Mouse (Mus musculus) forebrain, postnatal 0 days (tissue): Measurements from ENCODE around the gene Pou2f1. TPM values are rescaled to one million over a fixed set of nuclear protein-coding genes. Genes with fewer than 3 reads are reported as not detected.
A peak's percentile ranks its signal among the peaks of the same experiment; 100 is the strongest.

Source experiments
- ATAC-seq: fragments of 200-750 bp; cut with Nextera tagmentation; 2 replicates; pipeline ENCODE4 v1.8.0; 2017; ENCODE audit warnings: mild to moderate bottlenecking, moderate library complexity
- DNase-seq: peaks from one replicate; pipeline ENCODE4 v3.0.0-alpha.2; 2015
- H3K27ac ChIP-seq: fragments of 300-500 bp; sonication (generic); 2 replicates; pipeline ENCODE4 v1.5.1; 2014; ENCODE audit warnings: low read depth, mild to moderate bottlenecking, antibody characterized with exemption, low read length, moderate library complexity, mixed read lengths
- H3K27me3 ChIP-seq: fragments of 300-500 bp; sonication (generic); 2 replicates; pipeline ENCODE4 v1.6.1; 2014; ENCODE audit warnings: mild to moderate bottlenecking, low read length, mixed read lengths; ENCODE audit not compliant: insufficient read depth
- H3K36me3 ChIP-seq: fragments of 300-500 bp; sonication (generic); 2 replicates; pipeline ENCODE4 v1.6.1; 2014; ENCODE audit warnings: mild to moderate bottlenecking, moderate library complexity; ENCODE audit not compliant: insufficient read depth
- H3K4me1 ChIP-seq: fragments of 300-500 bp; sonication (generic); 2 replicates; pipeline ENCODE4 v1.6.1; 2014; ENCODE audit warnings: antibody characterized with exemption; ENCODE audit not compliant: insufficient read depth
- H3K4me2 ChIP-seq: fragments of 300-500 bp; sonication (generic); 2 replicates; pipeline ENCODE4 v1.6.1; 2014; ENCODE audit warnings: low read depth, mild to moderate bottlenecking, moderate library complexity
- H3K4me3 ChIP-seq: fragments of 300-500 bp; sonication (generic); 2 replicates; pipeline ENCODE4 v1.5.1; 2014; ENCODE audit warnings: low read depth, low read length, mixed read lengths
- H3K9ac ChIP-seq: fragments of 300-500 bp; sonication (generic); 2 replicates; pipeline ENCODE4 v1.6.1; 2014; ENCODE audit warnings: mild to moderate bottlenecking
- H3K9me3 ChIP-seq: fragments of 300-500 bp; sonication (generic); 2 replicates; pipeline ENCODE4 v1.6.1; 2016; ENCODE audit warnings: low read length
- CTCF ChIP-seq: sonication (generic); IDR thresholded peaks from 2 replicates; pipeline ENCODE4 v1.5.1; 2016; ENCODE audit warnings: antibody characterized with exemption, control low read depth, low read depth
- WGBS: fragments of 180-500 bp; shearing (Covaris S2); extraction: QIAGEN DNeasy Blood & Tissue Kit; methylation state at CpG from one replicate; pipeline ENCODE4 v1.1.7; 2014; 5-methylcytosine and 5-hydroxymethylcytosine counted together
- polyA plus RNA-seq: library from polyadenylated mRNA; unstranded; fragments of >200 nt; fragmentation: Nextera tagmentation; extraction: Ambion mirVana; gene quantifications from 2 replicates; pipeline ENCODE4 v1.2.1, GENCODE M21; 2015
- total RNA-seq: library from RNA; depleted of rRNA; stranded (reverse); fragments of >200 nt; gene quantifications from 2 replicates; pipeline ENCODE4 v1.2.3, GENCODE M21; 2014

Gene Pou2f1
- total and polyA plus RNA-seq, 2 experiments from 2014 or later: 16.7 to 22.2 TPM

DNA sequence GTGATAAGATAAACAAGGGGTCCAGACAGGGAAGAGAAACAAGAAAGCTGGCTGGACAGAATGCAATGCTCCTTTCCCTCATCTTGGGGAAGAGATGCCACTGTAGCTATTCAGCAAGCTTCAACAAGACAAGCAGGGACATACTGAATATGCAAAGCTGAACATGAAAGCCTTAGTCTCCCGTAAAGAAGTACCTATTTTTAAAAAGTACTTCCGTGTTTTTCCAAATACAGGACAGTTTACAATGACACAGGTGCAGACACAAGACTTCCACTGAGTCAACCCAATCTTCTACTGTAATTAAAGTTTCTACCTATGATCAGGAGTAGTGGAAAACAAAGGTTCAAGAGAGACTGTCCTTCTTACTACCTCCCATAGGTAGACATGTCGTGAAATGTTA is 72.0 kb downstream of the Pou2f1 start:
- WGBS: 76% methylated on average over 3 of the region's 3 CpGs
- Histone ChIP-seq H3K9me3 (no peaks in the 10 kb centered on the region), H3K4me3 (no peak overlapping the region), H3K27me3 (no peaks in the 10 kb centered on the region), H3K4me1 (0 out of 2 replicates have a peak, but pooled peaks cover 4% of the 10 kb centered on the region), H3K36me3 (no peaks in the 10 kb centered on the region), H3K4me2 (no peak overlapping the region), H3K27ac (no peak overlapping the region), H3K9ac (no peak overlapping the region)
- ATAC-seq: no peak
- DNase-seq: no peak
- no peak for TF ChIP-seq CTCF

DNA sequence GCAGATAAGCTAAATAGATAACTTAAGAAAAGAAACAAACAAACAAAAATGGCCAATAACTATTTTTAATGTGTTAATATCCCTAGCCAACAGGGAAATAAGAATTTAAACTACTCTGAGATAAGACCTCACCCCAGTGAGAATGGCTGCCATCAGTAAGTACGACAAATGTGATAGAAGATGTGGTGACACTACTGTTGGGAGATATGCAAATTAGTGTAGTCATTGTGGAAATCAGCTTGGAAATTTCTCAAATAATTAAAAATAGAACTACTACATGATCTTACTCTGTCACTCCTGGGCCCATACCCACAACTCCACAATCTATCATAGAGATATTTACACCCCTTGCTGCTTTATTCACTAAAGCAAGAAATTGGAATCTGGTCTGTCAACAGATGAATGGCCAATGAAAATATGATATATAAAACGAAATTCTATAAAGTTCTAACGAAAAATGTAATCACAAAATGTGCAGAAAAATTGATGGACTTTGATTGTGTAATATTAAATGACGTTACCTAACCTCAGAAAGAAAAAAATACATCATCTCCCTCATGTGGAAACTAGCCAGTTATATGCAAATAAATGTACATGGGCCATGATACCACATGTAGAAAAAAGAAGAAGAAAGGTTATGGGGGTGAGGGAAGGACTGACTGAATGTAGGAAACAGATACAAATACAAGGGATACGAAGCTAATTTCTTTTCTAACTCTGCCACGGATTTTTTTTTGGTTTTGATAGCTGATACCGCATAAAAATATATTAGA is 74.8 kb downstream of the Pou2f1 start:
- WGBS: 82% methylated on average over 7 of the region's 7 CpGs
- no peak for ATAC-seq
- Histone ChIP-seq H3K4me1 (no peaks in the 10 kb centered on the region), H3K9ac (no peak overlapping the region), H3K27me3 (no peaks in the 10 kb centered on the region), H3K4me2 (no peak overlapping the region), H3K9me3 (no peaks in the 10 kb centered on the region), H3K27ac (no peak overlapping the region), H3K36me3 (no peaks in the 10 kb centered on the region), H3K4me3 (no peak overlapping the region)
- DNase-seq: no peak
- no peak for TF ChIP-seq CTCF

DNA sequence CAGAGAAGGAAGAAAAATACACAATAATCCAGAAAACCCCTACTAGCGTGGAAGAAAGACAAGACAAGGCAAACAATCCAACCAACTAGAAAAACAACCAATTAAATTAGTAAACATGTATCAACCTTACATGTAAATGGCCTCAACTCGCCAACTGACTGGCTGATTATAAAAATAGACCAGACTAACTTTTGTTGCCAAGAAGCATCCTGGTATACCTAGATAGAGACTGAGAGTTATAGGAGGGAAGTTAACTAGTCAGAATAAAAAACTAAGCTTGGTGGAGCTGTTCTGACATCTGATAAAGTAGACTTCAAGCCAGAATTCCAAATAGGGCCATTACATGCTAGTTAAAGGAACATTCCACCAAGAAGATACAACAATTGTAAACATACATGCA is 77.3 kb downstream of the Pou2f1 start:
- no peak overlapping the region for H3K9ac ChIP-seq
- H3K27me3 ChIP-seq: no peaks in the 10 kb centered on the region
- DNase-seq: no peak
- no peaks in the 10 kb centered on the region for H3K9me3 ChIP-seq
- no peak for TF ChIP-seq CTCF
- no peak overlapping the region for H3K4me2 ChIP-seq
- 83% methylated on average over 2 of the region's 2 CpGs for WGBS
- no peak overlapping the region for H3K4me3 ChIP-seq
- no peaks in the 10 kb centered on the region for H3K4me1 ChIP-seq
- no peak overlapping the region for H3K27ac ChIP-seq
- ATAC-seq: no peak
- H3K36me3 ChIP-seq: no peaks in the 10 kb centered on the region

DNA sequence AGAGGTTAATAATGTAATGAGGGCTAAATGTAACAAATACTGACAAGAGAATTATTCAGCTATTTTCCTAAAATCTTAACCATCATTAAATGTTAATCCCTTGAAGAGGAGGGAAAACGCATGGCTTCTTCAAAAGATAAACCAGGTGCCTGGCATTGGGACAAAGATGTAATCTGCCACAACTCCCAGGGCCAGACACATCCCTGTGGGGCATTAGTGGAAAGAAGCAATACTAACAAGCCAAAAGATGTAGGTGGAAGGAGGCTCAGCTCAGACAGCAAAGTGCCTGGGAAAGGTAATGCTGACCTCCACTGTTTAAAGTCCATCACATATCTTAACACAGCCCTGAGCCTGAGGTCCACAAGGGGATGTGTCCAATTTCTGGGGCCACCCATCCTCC is 80.0 kb downstream of the Pou2f1 start:
- 68% methylated on average over 1 of the region's 1 CpGs for WGBS
- ATAC-seq (no peak), DNase-seq (no peak)
- H3K36me3 ChIP-seq: no peaks in the 10 kb centered on the region
- H3K9me3 ChIP-seq: no peaks in the 10 kb centered on the region
- H3K4me1 ChIP-seq: 0 out of 2 replicates have a peak, but pooled peaks cover 4% of the 10 kb centered on the region
- no peak overlapping the region for H3K27ac ChIP-seq
- H3K9ac ChIP-seq: no peak overlapping the region
- no peaks in the 10 kb centered on the region for H3K27me3 ChIP-seq
- no peak overlapping the region for H3K4me3 ChIP-seq
- TF ChIP-seq CTCF: no peak
- H3K4me2 ChIP-seq: no peak overlapping the region

DNA sequence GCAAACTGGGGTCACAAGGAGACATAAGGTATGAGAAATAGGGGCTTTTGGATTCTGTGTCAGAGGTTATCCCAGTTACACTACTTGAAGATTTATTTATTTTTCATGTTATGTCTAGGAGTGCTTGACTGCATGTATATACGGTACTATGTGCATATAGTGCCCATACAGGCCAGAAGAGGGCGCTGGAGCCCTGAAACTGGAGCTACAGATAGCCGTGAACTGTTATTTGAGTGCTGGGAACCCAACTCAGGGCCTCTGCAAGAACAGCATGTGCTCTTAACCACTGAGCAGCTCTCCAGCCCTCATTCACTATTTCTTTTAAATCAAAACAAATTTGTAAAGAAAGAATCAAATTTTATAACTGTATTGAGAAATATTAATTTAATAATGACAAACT is 81.5 kb downstream of the Pou2f1 start:
- H3K4me1 ChIP-seq: 0 out of 2 replicates have a peak, but pooled peaks cover 4% of the 10 kb centered on the region
- H3K27ac ChIP-seq: no peak overlapping the region
- H3K27me3 ChIP-seq: no peaks in the 10 kb centered on the region
- DNase-seq: no peak
- no peaks in the 10 kb centered on the region for H3K9me3 ChIP-seq
- 0 out of 2 replicates have a peak, but pooled peaks cover 2% of the 10 kb centered on the region for H3K36me3 ChIP-seq
- H3K4me3 ChIP-seq: no peak overlapping the region
- 0 out of 2 replicates have a peak, but pooled peaks have one; percentile 8 for TF ChIP-seq CTCF
- no peak overlapping the region for H3K4me2 ChIP-seq
- WGBS: 85% methylated on average over 3 of the region's 3 CpGs
- no peak overlapping the region for H3K9ac ChIP-seq
- no peak for ATAC-seq

DNA sequence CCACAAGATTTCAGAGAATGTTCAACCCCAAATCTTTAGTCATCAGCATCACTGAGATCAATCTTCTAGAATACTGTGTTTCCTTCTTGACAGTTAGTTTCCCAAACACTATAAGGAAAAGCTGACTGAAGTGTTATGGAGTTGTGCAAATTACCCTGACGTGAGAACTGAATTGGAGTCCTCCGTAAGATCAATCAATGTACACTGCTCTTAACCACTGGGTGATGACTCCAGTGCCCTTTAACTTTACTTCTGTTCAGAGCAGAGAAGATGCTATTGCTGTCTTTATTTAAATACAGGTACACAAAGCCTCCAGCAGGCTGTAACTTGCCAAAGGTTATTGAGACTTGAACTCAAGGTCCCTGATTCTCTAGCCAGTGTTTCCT is 88.1 kb downstream of the Pou2f1 start:
- Histone ChIP-seq H3K36me3 (0 out of 2 replicates have a peak, but pooled peaks cover 7% of the 10 kb centered on the region), H3K27ac (no peak overlapping the region; the same call in 1 of the 2 replicates), H3K9me3 (no peaks in the 10 kb centered on the region), H3K9ac (no peak overlapping the region), H3K4me3 (no peak overlapping the region), H3K4me1 (peaks cover 9% of the 10 kb centered on the region; the same call in 1 of the 2 replicates), H3K4me2 (no peak overlapping the region), H3K27me3 (no peaks in the 10 kb centered on the region)
- DNase-seq (no peak), ATAC-seq (no peak)
- TF ChIP-seq CTCF: no peak
- 20% methylated on average over 2 of the region's 2 CpGs for WGBS

DNA sequence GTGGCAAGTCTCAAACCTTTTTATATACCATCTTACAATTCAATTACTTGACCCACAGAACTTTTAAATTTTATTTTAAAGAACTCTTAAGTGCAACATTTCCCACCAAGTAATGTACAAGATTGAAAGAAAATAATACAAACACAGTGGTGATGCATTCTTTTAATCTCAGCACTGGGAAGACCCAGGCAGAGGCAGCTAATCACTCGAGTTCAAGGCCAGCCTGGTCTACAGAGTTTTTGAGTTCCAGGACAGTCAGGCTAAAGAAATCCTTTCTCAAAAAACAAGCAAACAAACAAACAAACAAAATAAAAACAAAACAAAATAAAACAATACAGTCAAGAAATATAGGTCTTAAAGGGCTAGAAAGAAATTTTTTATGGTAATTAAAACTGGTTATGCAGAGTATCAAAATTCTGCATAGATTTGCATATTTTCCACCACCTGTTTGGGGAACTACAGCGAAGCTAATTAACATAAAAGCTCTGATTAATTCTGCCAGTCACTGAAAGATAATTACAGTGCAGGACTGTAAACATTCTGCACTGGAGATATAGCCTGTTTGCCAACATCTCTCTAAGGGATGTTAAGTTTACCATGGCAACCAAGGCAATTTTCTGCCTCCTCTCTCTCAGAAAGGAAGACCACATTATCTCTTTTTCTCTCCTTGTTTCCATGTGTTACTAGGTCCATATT is 88.6 kb downstream of the Pou2f1 start:
- ATAC-seq: peak; percentile 89
- Histone ChIP-seq H3K36me3 (peaks cover 9% of the 10 kb centered on the region; the same call in 1 of the 2 replicates), H3K4me1 (peaks cover 8% of the 10 kb centered on the region; the same call in 1 of the 2 replicates), H3K9ac (no peak overlapping the region), H3K27me3 (no peaks in the 10 kb centered on the region), H3K27ac (no peak overlapping the region; the same call in 1 of the 2 replicates), H3K4me3 (no peak overlapping the region), H3K9me3 (no peaks in the 10 kb centered on the region), H3K4me2 (no peak overlapping the region)
- WGBS: 21% methylated on average over 2 of the region's 2 CpGs
- no peak for TF ChIP-seq CTCF
- peak; percentile 49 for DNase-seq
